Mouse (Mus musculus) midbrain, embryonic 14.5 days (tissue): ENCODE measurements around the gene Oit3. TPM values are rescaled to one million over a fixed set of nuclear protein-coding genes. Genes with fewer than 3 reads are reported as not detected.

Experiments used
- ATAC-seq: fragments of 200-750 bp; cut with Nextera tagmentation; 2 replicates; pipeline ENCODE4 v1.8.0; 2017; ENCODE audit warnings: moderate number of reproducible peaks, moderate library complexity; ENCODE audit not compliant: low FRiP score, low TSS enrichment
- DNase-seq: peaks from one replicate; pipeline ENCODE4 v3.0.0-alpha.2; 2015
- H3K27ac ChIP-seq: fragments of 300-500 bp; sonication (generic); replicated peaks from 2 replicates; pipeline ENCODE4 v1.5.1; 2014; ENCODE audit warnings: mild to moderate bottlenecking, low read depth, low read length, moderate library complexity
- H3K27me3 ChIP-seq: fragments of 300-500 bp; sonication (generic); 2 replicates; pipeline ENCODE4 v1.6.1; 2014; ENCODE audit warnings: low read length, control low read depth, mixed read lengths; ENCODE audit not compliant: control insufficient read depth, insufficient read depth
- H3K36me3 ChIP-seq: fragments of 300-500 bp; sonication (generic); 2 replicates; pipeline ENCODE4 v1.6.1; 2014; ENCODE audit warnings: low read length, control low read depth; ENCODE audit not compliant: control insufficient read depth, insufficient read depth
- H3K4me1 ChIP-seq: fragments of 300-500 bp; sonication (generic); 2 replicates; pipeline ENCODE4 v1.6.1; 2014; ENCODE audit warnings: mild to moderate bottlenecking, antibody characterized with exemption, low read length, control low read depth; ENCODE audit not compliant: control insufficient read depth, insufficient read depth
- H3K4me2 ChIP-seq: fragments of 300-500 bp; sonication (generic); 2 replicates; pipeline ENCODE4 v1.6.1; 2014; ENCODE audit warnings: mild to moderate bottlenecking, low read length, moderate library complexity
- H3K4me3 ChIP-seq: fragments of 300-500 bp; sonication (generic); replicated peaks from 2 replicates; pipeline ENCODE4 v1.5.1; 2014; ENCODE audit warnings: low read depth, low read length
- H3K9ac ChIP-seq: fragments of 300-500 bp; sonication (generic); replicated peaks from 2 replicates; pipeline ENCODE4 v1.6.1; 2014; ENCODE audit warnings: mild to moderate bottlenecking, low read length, moderate library complexity
- H3K9me3 ChIP-seq: fragments of 300-500 bp; sonication (generic); 2 replicates; pipeline ENCODE4 v1.6.1; 2016; ENCODE audit warnings: low read length, control low read depth, mixed read lengths; ENCODE audit not compliant: control insufficient read depth
- WGBS: fragments of 180-500 bp; shearing (Covaris S2); extraction: QIAGEN DNeasy Blood & Tissue Kit; methylation state at CpG from one replicate; pipeline ENCODE4 v1.1.7; 2014; 5-methylcytosine and 5-hydroxymethylcytosine counted together
- polyA plus RNA-seq: library from polyadenylated mRNA; unstranded; fragments of >200 nt; fragmentation: Nextera tagmentation; extraction: Ambion mirVana; gene quantifications from 2 replicates; pipeline ENCODE4 v1.2.1, GENCODE M21; 2014

The Oit3 gene
- polyA plus RNA-seq, 1 experiment from 2014 or later, result 0.39 TPM

GRCm38 (mm10) chr10:59443212-59443611 lies 1.6 kb upstream of the Oit3 start:
- DNase-seq, result no peak
- H3K9me3 ChIP-seq, result no peaks in the 10 kb centered on the region
- H3K4me1 ChIP-seq, result no peaks in the 10 kb centered on the region
- no peaks in the 10 kb centered on the region for H3K36me3 ChIP-seq
- H3K4me2 ChIP-seq, result no peak overlapping the region
- no peak for ATAC-seq
- 71% methylated on average over 7 of the region's 7 CpGs for WGBS
- no peak overlapping the region for H3K9ac ChIP-seq
- H3K4me3 ChIP-seq, result no peak overlapping the region
- H3K27me3 ChIP-seq, result no peaks in the 10 kb centered on the region
- H3K27ac ChIP-seq, result no peak overlapping the region

- H3K4me1 ChIP-seq, result no peaks in the 10 kb centered on the region
- ATAC-seq (no peak), DNase-seq (no peak)
- no peaks in the 10 kb centered on the region for H3K9me3 ChIP-seq
- no peak overlapping the region for H3K27ac ChIP-seq
- H3K9ac ChIP-seq, result no peak overlapping the region
- H3K27me3 ChIP-seq, result no peaks in the 10 kb centered on the region
- no peaks in the 10 kb centered on the region for H3K36me3 ChIP-seq
- H3K4me3 ChIP-seq, result no peak overlapping the region
- H3K4me2 ChIP-seq, result no peak overlapping the region
- WGBS, result 52% methylated on average over 6 of the region's 6 CpGs
Observed at GRCm38 (mm10) chr10:59440177-59440576, 1.4 kb downstream of the Oit3 start.

- Histone ChIP-seq H3K27me3 (no peaks in the 10 kb centered on the region), H3K36me3 (no peaks in the 10 kb centered on the region), H3K9ac (no peak overlapping the region), H3K9me3 (no peaks in the 10 kb centered on the region), H3K4me2 (no peak overlapping the region), H3K4me3 (no peak overlapping the region), H3K27ac (no peak overlapping the region), H3K4me1 (no peaks in the 10 kb centered on the region)
- DNase-seq (no peak), ATAC-seq (no peak)
- WGBS, result 80% methylated on average over 5 of the region's 5 CpGs
Observed at GRCm38 (mm10) chr10:59439508-59439931, 2.1 kb downstream of the Oit3 start.

- no peak overlapping the region for H3K4me2 ChIP-seq
- H3K4me1 ChIP-seq, result no peaks in the 10 kb centered on the region
- H3K27me3 ChIP-seq, result no peaks in the 10 kb centered on the region
- H3K4me3 ChIP-seq, result no peak overlapping the region
- no peak overlapping the region for H3K9ac ChIP-seq
- no peak for DNase-seq
- H3K27ac ChIP-seq, result no peak overlapping the region
- no peaks in the 10 kb centered on the region for H3K9me3 ChIP-seq
- ATAC-seq, result no peak
- WGBS, result 94% methylated on average over 12 of the region's 12 CpGs
- H3K36me3 ChIP-seq, result no peaks in the 10 kb centered on the region
Observed at GRCm38 (mm10) chr10:59438651-59439050, 2.9 kb downstream of the Oit3 start.

- H3K27ac ChIP-seq, result no peak overlapping the region
- no peaks in the 10 kb centered on the region for H3K4me1 ChIP-seq
- H3K4me3 ChIP-seq, result no peak overlapping the region
- no peaks in the 10 kb centered on the region for H3K9me3 ChIP-seq
- H3K36me3 ChIP-seq, result no peaks in the 10 kb centered on the region
- no peaks in the 10 kb centered on the region for H3K27me3 ChIP-seq
- H3K4me2 ChIP-seq, result no peak overlapping the region
- DNase-seq (no peak), ATAC-seq (no peak)
- no peak overlapping the region for H3K9ac ChIP-seq
- 94% methylated on average over 18 of the region's 18 CpGs for WGBS
Observed at GRCm38 (mm10) chr10:59435746-59436145, 5.8 kb downstream of the Oit3 start.

GRCm38 (mm10) chr10:59430701-59431218 lies 10.8 kb downstream of the Oit3 start:
- ATAC-seq (no peak), DNase-seq (no peak)
- WGBS, result 78% methylated on average over 6 of the region's 6 CpGs
- Histone ChIP-seq H3K27me3 (no peaks in the 10 kb centered on the region), H3K4me1 (no peaks in the 10 kb centered on the region), H3K4me3 (no peak overlapping the region), H3K9me3 (no peaks in the 10 kb centered on the region), H3K4me2 (no peak overlapping the region), H3K27ac (no peak overlapping the region), H3K36me3 (no peaks in the 10 kb centered on the region), H3K9ac (no peak overlapping the region)

- no peak overlapping the region for H3K27ac ChIP-seq
- H3K4me1 ChIP-seq, result no peaks in the 10 kb centered on the region
- no peaks in the 10 kb centered on the region for H3K9me3 ChIP-seq
- no peak overlapping the region for H3K4me2 ChIP-seq
- no peaks in the 10 kb centered on the region for H3K27me3 ChIP-seq
- ATAC-seq, result no peak
- 92% methylated on average over 16 of the region's 16 CpGs for WGBS
- no peak overlapping the region for H3K4me3 ChIP-seq
- H3K36me3 ChIP-seq, result no peaks in the 10 kb centered on the region
- DNase-seq, result no peak
- H3K9ac ChIP-seq, result no peak overlapping the region
Observed at GRCm38 (mm10) chr10:59429448-59430135, 12.0 kb downstream of the Oit3 start.

GRCm38 (mm10) chr10:59426371-59426770 lies 15.2 kb downstream of the Oit3 start:
- H3K36me3 ChIP-seq, result no peaks in the 10 kb centered on the region
- H3K27me3 ChIP-seq, result no peaks in the 10 kb centered on the region
- ATAC-seq (no peak), DNase-seq (no peak)
- no peak overlapping the region for H3K9ac ChIP-seq
- H3K4me3 ChIP-seq, result no peak overlapping the region
- H3K4me1 ChIP-seq, result no peaks in the 10 kb centered on the region
- H3K27ac ChIP-seq, result no peak overlapping the region
- no peaks in the 10 kb centered on the region for H3K9me3 ChIP-seq
- no peak overlapping the region for H3K4me2 ChIP-seq
- WGBS, result 86% methylated on average over 4 of the region's 4 CpGs

GRCm38 (mm10) chr10:59425369-59425768 lies 16.2 kb downstream of the Oit3 start:
- WGBS, result 89% methylated on average over 7 of the region's 7 CpGs
- H3K36me3 ChIP-seq, result no peaks in the 10 kb centered on the region

More at GRCm38 (mm10) chr10:59425369-59425768, 16.2 kb downstream of the Oit3 start:
- Histone ChIP-seq H3K9ac (no peak overlapping the region), H3K27ac (no peak overlapping the region), H3K4me1 (no peaks in the 10 kb centered on the region), H3K27me3 (no peaks in the 10 kb centered on the region), H3K4me2 (no peak overlapping the region), H3K4me3 (no peak overlapping the region), H3K9me3 (no peaks in the 10 kb centered on the region)
- DNase-seq (no peak), ATAC-seq (no peak)
